Mouse (Mus musculus): ENCODE measurements around the gene Ankrd61. TPM values are rescaled to one million over a fixed set of nuclear protein-coding genes. Genes with fewer than 3 reads are reported as not detected.

Gene Ankrd61
- polyA plus RNA-seq, 1 experiment from 2014 or later: 0.21 TPM

- Histone ChIP-seq H3K4me3 (replicated peaks) (no peak overlapping the region), H3K9me3 (no peaks in the 10 kb centered on the region), H3K9ac (no peak overlapping the region), H3K27ac (no peak overlapping the region), H3K4me1 (replicated peaks) (no peaks in the 10 kb centered on the region), H3K4me2 (replicated peaks) (no peak overlapping the region), H3K36me3 (peaks cover 20% of the 10 kb centered on the region; the same call in 1 of the 2 replicates), H3K27me3 (replicated peaks) (no peaks in the 10 kb centered on the region)
- 79% methylated on average over 6 of the region's 6 CpGs for WGBS
- ATAC-seq: peak; percentile 36; the same call in 1 of the 2 replicates
Observed at GRCm38 (mm10) chr5:143924781-143925452, 27.4 kb upstream of the Ankrd61 start.

- H3K36me3 ChIP-seq: peaks cover 17% of the 10 kb centered on the region; the same call in 1 of the 2 replicates
- H3K27ac ChIP-seq: no peak overlapping the region
- no peak overlapping the region for H3K4me2 ChIP-seq (replicated peaks)
- no peak overlapping the region for H3K4me3 ChIP-seq (replicated peaks)
- 81% methylated on average over 3 of the region's 3 CpGs for WGBS
- no peak overlapping the region for H3K9ac ChIP-seq
- no peaks in the 10 kb centered on the region for H3K27me3 ChIP-seq (replicated peaks)
- ATAC-seq: no peak
- no peaks in the 10 kb centered on the region for H3K9me3 ChIP-seq
- H3K4me1 ChIP-seq (replicated peaks): no peaks in the 10 kb centered on the region
Observed at GRCm38 (mm10) chr5:143918120-143918519, 20.6 kb upstream of the Ankrd61 start.

- Histone ChIP-seq H3K4me3 (replicated peaks) (no peak overlapping the region), H3K9me3 (no peaks in the 10 kb centered on the region), H3K4me2 (replicated peaks) (no peak overlapping the region), H3K27me3 (replicated peaks) (no peaks in the 10 kb centered on the region), H3K27ac (no peak overlapping the region), H3K4me1 (replicated peaks) (no peaks in the 10 kb centered on the region), H3K9ac (no peak overlapping the region), H3K36me3 (peaks cover 17% of the 10 kb centered on the region; the same call in 1 of the 2 replicates)
- peak; percentile 61; the same call in 1 of the 2 replicates for ATAC-seq
- 51% methylated on average over 5 of the region's 5 CpGs for WGBS
Observed at GRCm38 (mm10) chr5:143917418-143917817, 19.9 kb upstream of the Ankrd61 start.

GRCm38 (mm10) chr5:143916221-143916620 is 18.7 kb upstream of the Ankrd61 start:
- peaks cover 14% of the 10 kb centered on the region; the same call in 1 of the 2 replicates for H3K36me3 ChIP-seq

GRCm38 (mm10) chr5:143909417-143910400 is 12.2 kb upstream of the Ankrd61 start, which contains the start of the genes Aimp2 and Pms2:
Aimp2 (minus strand) TSS chr5:143909847.
Pms2 (plus strand) TSS chr5:143909964.
- ATAC-seq: peak; percentile 99
- no peaks in the 10 kb centered on the region for H3K27me3 ChIP-seq (replicated peaks)
- H3K27ac ChIP-seq: peak within 1 kb of the TSS; percentile 92
- H3K4me1 ChIP-seq (replicated peaks): peaks cover 15% of the 10 kb centered on the region
- H3K4me2 ChIP-seq (replicated peaks): peak within 1 kb of the TSS; percentile 66
- WGBS: under 1% methylated on average over 70 of the region's 70 CpGs
- H3K4me3 ChIP-seq (replicated peaks): peak within 1 kb of the TSS; percentile 67
- peaks cover 5% of the 10 kb centered on the region for H3K36me3 ChIP-seq
- peak within 1 kb of the TSS; percentile 54 for H3K9ac ChIP-seq
- no peaks in the 10 kb centered on the region for H3K9me3 ChIP-seq

More at GRCm38 (mm10) chr5:143916221-143916620, 18.7 kb upstream of the Ankrd61 start:
- no peaks in the 10 kb centered on the region for H3K9me3 ChIP-seq
- no peaks in the 10 kb centered on the region for H3K27me3 ChIP-seq (replicated peaks)
- no peak overlapping the region for H3K9ac ChIP-seq
- H3K27ac ChIP-seq: no peak overlapping the region
- no peak overlapping the region for H3K4me2 ChIP-seq (replicated peaks)
- no peak overlapping the region for H3K4me3 ChIP-seq (replicated peaks)
- H3K4me1 ChIP-seq (replicated peaks): 0 out of 2 replicates have a peak, but pooled peaks cover under 1% of the 10 kb centered on the region
- WGBS: 94% methylated on average over 9 of the region's 9 CpGs
- ATAC-seq: no peak

- 3% methylated on average over 9 of the region's 9 CpGs for WGBS
- Histone ChIP-seq H3K27me3 (replicated peaks) (no peaks in the 10 kb centered on the region), H3K9ac (peak overlapping the region; percentile 50), H3K27ac (peak overlapping the region; percentile 92), H3K4me1 (replicated peaks) (peaks cover 15% of the 10 kb centered on the region), H3K4me3 (replicated peaks) (peak overlapping the region; percentile 67), H3K4me2 (replicated peaks) (peak overlapping the region; percentile 64), H3K9me3 (no peaks in the 10 kb centered on the region), H3K36me3 (peaks cover 9% of the 10 kb centered on the region)
- peak; percentile 21 for ATAC-seq
Observed at GRCm38 (mm10) chr5:143908926-143909325, 11.4 kb upstream of the Ankrd61 start.

GRCm38 (mm10) chr5:143906429-143906828 is 8.9 kb upstream of the Ankrd61 start:
- no peak overlapping the region for H3K27ac ChIP-seq
- no peak overlapping the region for H3K9ac ChIP-seq
- H3K4me2 ChIP-seq (replicated peaks): no peak overlapping the region
- no peaks in the 10 kb centered on the region for H3K9me3 ChIP-seq
- H3K36me3 ChIP-seq: peaks cover 31% of the 10 kb centered on the region
- ATAC-seq: no peak
- WGBS: 88% methylated on average over 8 of the region's 8 CpGs
- peaks cover 15% of the 10 kb centered on the region for H3K4me1 ChIP-seq (replicated peaks)
- H3K4me3 ChIP-seq (replicated peaks): no peak overlapping the region
- no peaks in the 10 kb centered on the region for H3K27me3 ChIP-seq (replicated peaks)

GRCm38 (mm10) chr5:143903813-143904212 is 6.3 kb upstream of the Ankrd61 start:
- no peaks in the 10 kb centered on the region for H3K27me3 ChIP-seq (replicated peaks)
- H3K36me3 ChIP-seq: peaks cover 36% of the 10 kb centered on the region
- WGBS: 80% methylated on average over 4 of the region's 4 CpGs
- no peaks in the 10 kb centered on the region for H3K9me3 ChIP-seq
- peaks cover 10% of the 10 kb centered on the region for H3K4me1 ChIP-seq (replicated peaks)
- no peak overlapping the region for H3K4me3 ChIP-seq (replicated peaks)
- H3K27ac ChIP-seq: no peak overlapping the region
- ATAC-seq: no peak
- H3K9ac ChIP-seq: no peak overlapping the region
- no peak overlapping the region for H3K4me2 ChIP-seq (replicated peaks)

- Histone ChIP-seq H3K9me3 (no peaks in the 10 kb centered on the region), H3K4me3 (replicated peaks) (no peak overlapping the region), H3K4me1 (replicated peaks) (no peaks in the 10 kb centered on the region), H3K4me2 (replicated peaks) (no peak overlapping the region), H3K27ac (no peak overlapping the region), H3K36me3 (peaks cover 41% of the 10 kb centered on the region), H3K27me3 (replicated peaks) (no peaks in the 10 kb centered on the region), H3K9ac (no peak overlapping the region)
- WGBS: 87% methylated on average over 3 of the region's 3 CpGs
- ATAC-seq: no peak
Observed at GRCm38 (mm10) chr5:143902111-143902510, 4.6 kb upstream of the Ankrd61 start.

- no peak overlapping the region for H3K4me2 ChIP-seq (replicated peaks)
- peaks cover 15% of the 10 kb centered on the region; the same call in 1 of the 2 replicates for H3K36me3 ChIP-seq
- peaks cover 4% of the 10 kb centered on the region for H3K4me1 ChIP-seq (replicated peaks)
- H3K27me3 ChIP-seq (replicated peaks): no peaks in the 10 kb centered on the region
- no peak overlapping the region for H3K27ac ChIP-seq
- no peak overlapping the region for H3K4me3 ChIP-seq (replicated peaks)
- WGBS: 68% methylated on average over 5 of the region's 5 CpGs
- no peak overlapping the region for H3K9ac ChIP-seq
- no peak for ATAC-seq
- no peaks in the 10 kb centered on the region for H3K9me3 ChIP-seq
Observed at GRCm38 (mm10) chr5:143893396-143893795, 4.1 kb downstream of the Ankrd61 start.

- Histone ChIP-seq H3K9ac (no peak overlapping the region), H3K4me2 (replicated peaks) (no peak overlapping the region), H3K36me3 (peaks cover 12% of the 10 kb centered on the region; the same call in 1 of the 2 replicates), H3K9me3 (no peaks in the 10 kb centered on the region), H3K4me3 (replicated peaks) (no peak overlapping the region), H3K27ac (no peak overlapping the region), H3K27me3 (replicated peaks) (no peaks in the 10 kb centered on the region), H3K4me1 (replicated peaks) (peaks cover 4% of the 10 kb centered on the region)
- 73% methylated on average over 9 of the region's 9 CpGs for WGBS
- peak; percentile 46; the same call in 1 of the 2 replicates for ATAC-seq
Observed at GRCm38 (mm10) chr5:143892255-143892886, 5.1 kb downstream of the Ankrd61 start.

Data from intestine, embryonic 15.5 days (tissue).